Mouse (Mus musculus): ENCODE measurements around the gene Frmd5.

DNA sequence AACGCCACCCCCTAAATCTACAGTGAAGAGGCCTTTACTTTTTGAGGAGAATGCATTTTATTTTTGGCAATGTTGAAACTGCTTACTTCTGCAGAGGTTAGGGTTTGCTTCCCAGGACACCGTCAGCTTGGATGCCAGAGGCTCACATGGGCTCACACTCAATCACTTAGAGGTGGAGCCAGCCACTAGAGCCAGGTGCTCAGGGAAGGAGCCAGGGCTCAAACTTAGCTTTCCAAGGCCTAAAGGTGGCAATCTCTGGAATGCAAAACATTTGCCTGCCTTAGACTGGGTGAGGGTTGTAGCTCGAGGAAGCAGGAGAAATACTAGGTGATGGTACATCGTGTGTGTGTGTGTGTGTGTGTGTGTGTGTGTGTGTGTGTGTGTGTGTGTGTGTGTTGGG lies 174.8 kb downstream of the Frmd5 start:
- TF ChIP-seq CTCF (IDR thresholded peaks at IDR 0.05), result no peak
- TF ChIP-seq EP300 (IDR thresholded peaks at IDR 0.05), result no peak
